Mouse (Mus musculus) MEL (cell line): ENCODE results near the gene Tmem150a. TPM values are rescaled to one million over a fixed set of nuclear protein-coding genes. Genes with fewer than 3 reads are reported as not detected.

ENCODE experiments used
- DNase-seq: peaks from one replicate; pipeline ENCODE4 v3.0.0; 2011; ENCODE audit warnings: low read depth, low spot score
- H3K27ac ChIP-seq: 2 replicates; pipeline ENCODE4 v1.5.1; 2012; ENCODE audit warnings: low read depth, mild to moderate bottlenecking, control low read depth, low read length, moderate library complexity; ENCODE audit not compliant: control insufficient read depth
- H3K27me3 ChIP-seq, 2 experiments: fragments of 150-350 bp in 1 of 2; sonication (generic) in 1 of 2; 2 replicates each; pipeline ENCODE4 v1.6.1; 2012; ENCODE audit warnings: low read length in 2 of 2, mild to moderate bottlenecking in 2 of 2, improper control_type of control experiment in 1 of 2, moderate library complexity in 1 of 2; ENCODE audit not compliant: insufficient read depth in 2 of 2, control insufficient read depth in 1 of 2
- H3K36me3 ChIP-seq, 2 experiments: 2 replicates each; pipeline ENCODE4 v1.6.1; 2012 to 2014; ENCODE audit warnings: low read length in 2 of 2, improper control_type of control experiment in 1 of 2, inconsistent platforms in 1 of 2, mild to moderate bottlenecking in 1 of 2; ENCODE audit not compliant: insufficient read depth in 2 of 2, control insufficient read depth in 1 of 2
- H3K4me1 ChIP-seq, 2 experiments: fragments of 150-350 bp in 1 of 2; sonication (generic) in 1 of 2; 2 replicates each; pipeline ENCODE4 v1.6.1; 2012; ENCODE audit warnings: low read length in 2 of 2, improper control_type of control experiment in 1 of 2, mild to moderate bottlenecking in 1 of 2; ENCODE audit not compliant: insufficient read depth in 2 of 2, control insufficient read depth in 1 of 2
- H3K4me3 ChIP-seq, 2 experiments: fragments of 150-350 bp in 1 of 2; sonication (generic) in 1 of 2; 2 replicates each; pipeline ENCODE4 v1.5.1; 2012; ENCODE audit warnings: low read depth in 2 of 2, low read length in 2 of 2, mild to moderate bottlenecking in 2 of 2, moderate library complexity in 2 of 2, control low read depth in 1 of 2, improper control_type of control experiment in 1 of 2; ENCODE audit not compliant: control insufficient read depth in 1 of 2, insufficient read depth in 1 of 2
- H3K79me2 ChIP-seq: 2 replicates; pipeline ENCODE4 v1.6.1; 2012; ENCODE audit warnings: mild to moderate bottlenecking, low read length, moderate library complexity; ENCODE audit not compliant: control insufficient read depth, poor library complexity, insufficient read depth
- H3K9ac ChIP-seq: 2 replicates; pipeline ENCODE4 v1.6.1; 2012; ENCODE audit warnings: low read depth, mild to moderate bottlenecking, control low read depth, low read length, moderate library complexity; ENCODE audit not compliant: control insufficient read depth, poor library complexity, severe bottlenecking
- H3K9me3 ChIP-seq: fragments of 150-350 bp; sonication (generic); replicated peaks from 2 replicates; pipeline ENCODE4 v1.6.1; 2012; ENCODE audit warnings: mild to moderate bottlenecking, low read length, improper control_type of control experiment, moderate library complexity; ENCODE audit not compliant: insufficient read depth
- CTCF ChIP-seq, 3 experiments: IDR thresholded peaks in 2 of 3; conservative IDR thresholded peaks in 1 of 3; 2 replicates each; pipeline ENCODE4 v1.5.1; 2011 to 2012; ENCODE audit warnings: low read length in 3 of 3, low read depth in 2 of 3, mild to moderate bottlenecking in 2 of 3, improper control_type of control experiment in 1 of 3, inconsistent platforms in 1 of 3, mixed read lengths in 1 of 3, moderate library complexity in 1 of 3; ENCODE audit not compliant: control insufficient read depth in 1 of 3, insufficient read depth in 1 of 3, poor library complexity in 1 of 3, severe bottlenecking in 1 of 3
- HCFC1 ChIP-seq: IDR thresholded peaks from 2 replicates; pipeline ENCODE4 v1.6.1; 2012; ENCODE audit warnings: low read depth, mild to moderate bottlenecking, inconsistent platforms, low read length, improper control_type of control experiment, moderate library complexity
- NELFE ChIP-seq: IDR thresholded peaks from 2 replicates; pipeline ENCODE4 v1.6.1; 2011; ENCODE audit warnings: low read depth, low read length, improper control_type of control experiment
- POLR2A ChIP-seq, 2 experiments: IDR thresholded peaks; 2 replicates each; pipeline ENCODE4 v1.6.1; 2011 to 2012; ENCODE audit warnings: low read length in 2 of 2, mild to moderate bottlenecking in 2 of 2, control low read depth in 1 of 2, improper control_type of control experiment in 1 of 2, low read depth in 1 of 2, moderate library complexity in 1 of 2; ENCODE audit not compliant: control insufficient read depth in 1 of 2, insufficient read depth in 1 of 2, poor library complexity in 1 of 2
- POLR2AphosphoS2 ChIP-seq: IDR thresholded peaks from 2 replicates; pipeline ENCODE4 v1.6.1; 2011; ENCODE audit warnings: low read length, improper control_type of control experiment
- POLR2AphosphoS5 ChIP-seq: IDR thresholded peaks from 2 replicates; pipeline ENCODE4 v1.6.1; 2012; ENCODE audit warnings: low read depth, borderline replicate concordance, mild to moderate bottlenecking, inconsistent platforms, low read length, moderate library complexity, mixed read lengths
- RAD21 ChIP-seq: IDR thresholded peaks from 2 replicates; pipeline ENCODE4 v1.6.1; 2011; ENCODE audit warnings: mild to moderate bottlenecking, low read depth, low read length, improper control_type of control experiment
- SIN3A ChIP-seq: IDR thresholded peaks from 2 replicates; pipeline ENCODE4 v1.6.1; 2012; ENCODE audit warnings: low read length, improper control_type of control experiment, inconsistent platforms
- SMC3 ChIP-seq: IDR thresholded peaks from 2 replicates; pipeline ENCODE4 v1.6.1; 2011; ENCODE audit warnings: low read depth, low read length, improper control_type of control experiment
- ZC3H11A ChIP-seq: IDR thresholded peaks from 2 replicates; pipeline ENCODE4 v1.6.1; 2012; ENCODE audit warnings: low read depth, mild to moderate bottlenecking, inconsistent platforms, low read length, improper control_type of control experiment
- ZKSCAN1 ChIP-seq: IDR thresholded peaks from 2 replicates; pipeline ENCODE4 v1.6.1; 2012; ENCODE audit warnings: low read depth, mild to moderate bottlenecking, inconsistent platforms, low read length, improper control_type of control experiment, moderate library complexity
- ZMIZ1 ChIP-seq: IDR thresholded peaks from 2 replicates; pipeline ENCODE4 v1.6.1; 2012; ENCODE audit warnings: low read depth, mild to moderate bottlenecking, inconsistent platforms, low read length, improper control_type of control experiment, moderate library complexity
- polyA plus RNA-seq, 2 experiments: library from polyadenylated mRNA; stranded (reverse) in 1 of 2; unstranded in 1 of 2; fragments of >175 nt in 1 of 2; fragments of >200 nt in 1 of 2; gene quantifications; 2 replicates each; pipeline versions ENCODE4 v1.2.1 to v1.2.4; 2012; ENCODE audit warnings: low replicate concordance in 2 of 2, low read depth in 1 of 2; ENCODE audit not compliant: insufficient read length in 2 of 2, insufficient read depth in 1 of 2, missing spikeins in 1 of 2
- total RNA-seq: library from RNA; depleted of rRNA; stranded (reverse); fragments of 300-350 nt; gene quantifications from 2 replicates; pipeline ENCODE4 v1.2.3, GENCODE M21; 2012

Tmem150a gene
- total and polyA plus RNA-seq, 3 experiments, result 0.15 to 2.5 TPM; not detected in 1

- Histone ChIP-seq H3K36me3 (peaks cover 0 to 15% of the 10 kb centered on the region in 2 experiments; a peak in 2 of 4 replicates), H3K79me2 (peaks cover 15% of the 10 kb centered on the region)
- TF ChIP-seq POLR2AphosphoS2 (peak; percentile 65; the same call in 1 of the 2 replicates), POLR2A (IDR thresholded peaks at IDR 0.05; ENCODE audit: control insufficient read depth in 1 of 2, insufficient read depth in 1 of 2, low read depth in 1 of 2, low read length in 2 of 2, poor library complexity in 1 of 2) (no peak; a peak in 1 of 4 replicates)
- TF ChIP-seq, all 39 proteins: peak for 1
- Histone ChIP-seq H3K27ac (no peak overlapping the region), H3K4me1 (peaks cover 0 to 24% of the 10 kb centered on the region in 2 experiments; a peak in 2 of 4 replicates), H3K9me3 (no peaks in the 10 kb centered on the region), H3K4me3 (no peak overlapping the region), H3K27me3 (no peaks in the 10 kb centered on the region), H3K9ac (no peak overlapping the region)
- peak; percentile 15 for DNase-seq
These were observed 41.6 kb downstream of the Tmem150a start for GRCm38 (mm10) chr6:72396837-72397251.

- DNase-seq, result peak; percentile 12
- H3K4me3 ChIP-seq, result no peak overlapping the region
- H3K27ac ChIP-seq, result no peak overlapping the region
- no peaks in the 10 kb centered on the region for H3K27me3 ChIP-seq
- H3K9me3 ChIP-seq, result no peaks in the 10 kb centered on the region
- no peaks in the 10 kb centered on the region for H3K79me2 ChIP-seq
- TF ChIP-seq ZMIZ1, result no peak
- TF ChIP-seq POLR2AphosphoS5, result no peak
- TF ChIP-seq, all 39 proteins: peak for 0
- Histone ChIP-seq H3K9ac (no peak overlapping the region), H3K36me3 (peaks cover 0 to 9% of the 10 kb centered on the region in 2 experiments; a peak in 2 of 4 replicates), H3K4me1 (peaks cover 2 to 22% of the 10 kb centered on the region in 2 experiments; a peak in 3 of 4 replicates)
These were observed 44.7 kb downstream of the Tmem150a start for GRCm38 (mm10) chr6:72399967-72400366.

GRCm38 (mm10) chr6:72401875-72402274, 46.6 kb downstream of the Tmem150a start:
- no peak overlapping the region for H3K4me3 ChIP-seq
- H3K27me3 ChIP-seq, result no peaks in the 10 kb centered on the region
- peak; percentile 89 for DNase-seq
- H3K9ac ChIP-seq, result 0 out of 2 replicates have a peak overlapping the region, but pooled peaks have one; percentile 30
- no peak overlapping the region for H3K27ac ChIP-seq
- TF ChIP-seq RAD21 (peak; percentile 81), CTCF (IDR thresholded peaks at IDR 0.05 in 2 of 3, conservative IDR thresholded peaks at IDR 0.05 in 1 of 3; ENCODE audit: control insufficient read depth in 1 of 3, insufficient read depth in 1 of 3, low read depth in 2 of 3, low read length in 3 of 3, poor library complexity in 1 of 3, severe bottlenecking in 1 of 3) (peak; percentile 83 to 92 (median 86)), ZKSCAN1 (no peak), SMC3 (peak; percentile 70), ZC3H11A (peak; percentile 58), SIN3A (no peak), HCFC1 (0 out of 2 replicates have a peak, but pooled peaks have one; percentile 28), NELFE (no peak)
- H3K79me2 ChIP-seq, result no peaks in the 10 kb centered on the region
- peaks cover 2 to 15% of the 10 kb centered on the region in 2 experiments; a peak in 3 of 4 replicates for H3K4me1 ChIP-seq
- H3K36me3 ChIP-seq, result peaks cover 0 to 8% of the 10 kb centered on the region in 2 experiments; a peak in 2 of 4 replicates
- no peaks in the 10 kb centered on the region for H3K9me3 ChIP-seq
